Mouse (Mus musculus) megakaryocyte, embryonic 14.5 days (primary cell): ENCODE results near the gene Mab21l1.

Source experiments
- FLI1 ChIP-seq: IDR thresholded peaks from 2 replicates; pipeline ENCODE4 v1.6.1; 2012; ENCODE audit warnings: low read length, inconsistent platforms, mixed read lengths
- GATA1 ChIP-seq: IDR thresholded peaks from 3 replicates; pipeline ENCODE4 v1.6.1; 2012; ENCODE audit warnings: mixed read lengths, low read length, inconsistent platforms, borderline replicate concordance

DNA sequence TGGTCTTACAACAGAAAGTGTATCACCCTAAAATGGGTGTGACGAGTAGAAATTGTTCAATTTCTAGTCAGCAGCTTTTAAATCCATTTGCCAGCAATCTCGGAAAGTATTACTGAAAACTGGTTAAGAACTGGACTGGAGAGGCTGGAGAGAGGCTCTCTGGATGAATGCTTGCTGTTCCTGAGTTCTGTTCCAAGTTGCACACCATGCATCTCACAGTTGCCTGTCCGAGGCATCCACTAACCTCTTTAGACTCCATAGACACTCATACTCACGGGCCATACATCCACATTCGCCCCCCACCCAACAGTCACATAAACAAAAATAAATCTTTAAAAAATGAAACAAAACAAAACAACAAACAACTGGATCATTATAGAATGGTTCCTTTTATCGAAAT, 6.6 kb upstream of the Mab21l1 start:
- TF ChIP-seq GATA1 (no peak), FLI1 (no peak)
